Mouse (Mus musculus) hindbrain, postnatal 0 days (tissue): ENCODE results near the gene Rnf114. TPM values are rescaled to one million over a fixed set of nuclear protein-coding genes. Genes with fewer than 3 reads are reported as not detected.

Experiments used
- ATAC-seq: fragments of 200-750 bp; cut with Nextera tagmentation; 2 replicates; pipeline ENCODE4 v1.8.0; 2017; ENCODE audit warnings: mild to moderate bottlenecking, moderate TSS enrichment, moderate library complexity
- DNase-seq: peaks from one replicate; pipeline ENCODE4 v3.0.0-alpha.2; 2015; ENCODE audit warnings: low spot score
- H3K27ac ChIP-seq: fragments of 300-500 bp; sonication (generic); 2 replicates; pipeline ENCODE4 v1.5.1; 2014; ENCODE audit warnings: mild to moderate bottlenecking
- H3K27me3 ChIP-seq: fragments of 300-500 bp; sonication (generic); 2 replicates; pipeline ENCODE4 v1.6.1; 2014; ENCODE audit warnings: low read length, mixed read lengths; ENCODE audit not compliant: insufficient read depth
- H3K36me3 ChIP-seq: fragments of 300-500 bp; sonication (generic); 2 replicates; pipeline ENCODE4 v1.6.1; 2014; ENCODE audit warnings: low read length, mixed read lengths; ENCODE audit not compliant: insufficient read depth
- H3K4me1 ChIP-seq: fragments of 300-500 bp; sonication (generic); 2 replicates; pipeline ENCODE4 v1.6.1; 2014; ENCODE audit warnings: antibody characterized with exemption, low read length, mixed read lengths; ENCODE audit not compliant: insufficient read depth
- H3K4me2 ChIP-seq: fragments of 300-500 bp; sonication (generic); 2 replicates; pipeline ENCODE4 v1.6.1; 2014; ENCODE audit warnings: low read depth, mild to moderate bottlenecking, low read length, moderate library complexity, mixed read lengths
- H3K4me3 ChIP-seq: fragments of 300-500 bp; sonication (generic); 2 replicates; pipeline ENCODE4 v1.5.1; 2014; ENCODE audit warnings: low read length
- H3K9ac ChIP-seq: fragments of 300-500 bp; sonication (generic); replicated peaks from 2 replicates; pipeline ENCODE4 v1.6.1; 2014; ENCODE audit warnings: mild to moderate bottlenecking, low read length, moderate library complexity, mixed read lengths
- H3K9me3 ChIP-seq: fragments of 300-500 bp; sonication (generic); 2 replicates; pipeline ENCODE4 v1.6.1; 2016; ENCODE audit warnings: low read length, mixed read lengths
- CTCF ChIP-seq: IDR thresholded peaks from 2 replicates; pipeline ENCODE4 v1.5.1; 2016; ENCODE audit warnings: antibody characterized with exemption, control low read depth, low read depth
- WGBS: fragments of 180-500 bp; shearing (Covaris S2); extraction: QIAGEN DNeasy Blood & Tissue Kit; methylation state at CpG from one replicate; pipeline ENCODE4 v1.1.7; 2014; 5-methylcytosine and 5-hydroxymethylcytosine counted together
- polyA plus RNA-seq: library from polyadenylated mRNA; unstranded; fragments of >200 nt; fragmentation: Nextera tagmentation; extraction: Ambion mirVana; gene quantifications from 2 replicates; pipeline ENCODE4 v1.2.1, GENCODE M21; 2015
- total RNA-seq: library from RNA; depleted of rRNA; stranded (reverse); fragments of >200 nt; gene quantifications from 2 replicates; pipeline ENCODE4 v1.2.3, GENCODE M21; 2014; rRNA removed

Rnf114 gene
- total and polyA plus RNA-seq, 2 experiments from 2014 or later = 85.8 to 89.6 TPM

GRCm38 (mm10) chr2:167559413-167559812 is 67.0 kb downstream of the Rnf114 start:
- no peaks in the 10 kb centered on the region for H3K36me3 ChIP-seq
- ATAC-seq (no peak), DNase-seq (no peak)
- no peak overlapping the region for H3K27ac ChIP-seq
- no peak overlapping the region for H3K9ac ChIP-seq
- H3K27me3 ChIP-seq = 0 out of 2 replicates have a peak, but pooled peaks cover 4% of the 10 kb centered on the region
- H3K9me3 ChIP-seq = no peaks in the 10 kb centered on the region
- no peak for TF ChIP-seq CTCF
- H3K4me2 ChIP-seq = peak overlapping the region; percentile 45
- WGBS = 8% methylated on average over 26 of the region's 27 CpGs
- H3K4me3 ChIP-seq = peak overlapping the region; percentile 11; the same call in 1 of the 2 replicates
- 0 out of 2 replicates have a peak, but pooled peaks cover 3% of the 10 kb centered on the region for H3K4me1 ChIP-seq

- Histone ChIP-seq H3K4me2 (no peak overlapping the region), H3K36me3 (no peaks in the 10 kb centered on the region), H3K4me3 (no peak overlapping the region), H3K27me3 (0 out of 2 replicates have a peak, but pooled peaks cover 4% of the 10 kb centered on the region), H3K27ac (no peak overlapping the region), H3K9ac (no peak overlapping the region), H3K4me1 (0 out of 2 replicates have a peak, but pooled peaks cover 6% of the 10 kb centered on the region), H3K9me3 (no peaks in the 10 kb centered on the region)
- ATAC-seq (no peak), DNase-seq (peak; percentile 70)
- no peak for TF ChIP-seq CTCF
- WGBS = 16% methylated on average over 8 of the region's 8 CpGs
Observed at GRCm38 (mm10) chr2:167562101-167562500, 69.7 kb downstream of the Rnf114 start.

GRCm38 (mm10) chr2:167563035-167563434 is 70.6 kb downstream of the Rnf114 start:
- ATAC-seq = no peak
- no peaks in the 10 kb centered on the region for H3K9me3 ChIP-seq
- 80% methylated on average over 5 of the region's 5 CpGs for WGBS

GRCm38 (mm10) chr2:167563703-167564102 is 71.3 kb downstream of the Rnf114 start:
- 34% methylated on average over 12 of the region's 12 CpGs for WGBS
- Histone ChIP-seq H3K4me2 (no peak overlapping the region), H3K4me3 (no peak overlapping the region), H3K27ac (no peak overlapping the region), H3K27me3 (0 out of 2 replicates have a peak, but pooled peaks cover 4% of the 10 kb centered on the region), H3K36me3 (no peaks in the 10 kb centered on the region), H3K9me3 (no peaks in the 10 kb centered on the region), H3K9ac (no peak overlapping the region), H3K4me1 (0 out of 2 replicates have a peak, but pooled peaks cover 6% of the 10 kb centered on the region)
- DNase-seq (no peak), ATAC-seq (peak; percentile 30; the same call in 1 of the 2 replicates)
- TF ChIP-seq CTCF = no peak

More at GRCm38 (mm10) chr2:167563035-167563434, 70.6 kb downstream of the Rnf114 start:
- TF ChIP-seq CTCF = no peak
- Histone ChIP-seq H3K4me1 (0 out of 2 replicates have a peak, but pooled peaks cover 6% of the 10 kb centered on the region), H3K4me2 (no peak overlapping the region), H3K27ac (no peak overlapping the region), H3K9ac (no peak overlapping the region), H3K36me3 (no peaks in the 10 kb centered on the region), H3K4me3 (no peak overlapping the region), H3K27me3 (0 out of 2 replicates have a peak, but pooled peaks cover 4% of the 10 kb centered on the region)
- no peak for DNase-seq

GRCm38 (mm10) chr2:167564551-167565311 is 72.3 kb downstream of the Rnf114 start:
- no peak for ATAC-seq
- 82% methylated on average over 13 of the region's 13 CpGs for WGBS
- TF ChIP-seq CTCF = no peak
- no peak overlapping the region for H3K4me2 ChIP-seq
- no peak overlapping the region for H3K27ac ChIP-seq
- no peak overlapping the region for H3K4me3 ChIP-seq
- no peak overlapping the region for H3K9ac ChIP-seq
- DNase-seq = no peak
- no peaks in the 10 kb centered on the region for H3K36me3 ChIP-seq
- H3K27me3 ChIP-seq = 0 out of 2 replicates have a peak, but pooled peaks cover 4% of the 10 kb centered on the region
- H3K9me3 ChIP-seq = no peaks in the 10 kb centered on the region
- H3K4me1 ChIP-seq = 0 out of 2 replicates have a peak, but pooled peaks cover 3% of the 10 kb centered on the region

GRCm38 (mm10) chr2:167565312-167565656 is 72.8 kb downstream of the Rnf114 start:
- no peak for ATAC-seq
- no peaks in the 10 kb centered on the region for H3K9me3 ChIP-seq
- H3K4me1 ChIP-seq = 0 out of 2 replicates have a peak, but pooled peaks cover 3% of the 10 kb centered on the region
- no peak overlapping the region for H3K4me3 ChIP-seq
- no peak overlapping the region for H3K4me2 ChIP-seq
- no peaks in the 10 kb centered on the region for H3K36me3 ChIP-seq
- no peak for TF ChIP-seq CTCF
- H3K27ac ChIP-seq = no peak overlapping the region
- WGBS = 87% methylated on average over 3 of the region's 3 CpGs
- DNase-seq = no peak
- H3K27me3 ChIP-seq = no peaks in the 10 kb centered on the region
- H3K9ac ChIP-seq = no peak overlapping the region

- Histone ChIP-seq H3K4me3 (no peak overlapping the region), H3K4me1 (0 out of 2 replicates have a peak, but pooled peaks cover 3% of the 10 kb centered on the region), H3K36me3 (no peaks in the 10 kb centered on the region), H3K9me3 (no peaks in the 10 kb centered on the region), H3K27ac (no peak overlapping the region), H3K27me3 (no peaks in the 10 kb centered on the region), H3K9ac (no peak overlapping the region), H3K4me2 (no peak overlapping the region)
- DNase-seq (peak; percentile 51), ATAC-seq (no peak)
- 22% methylated on average over 13 of the region's 19 CpGs for WGBS
- TF ChIP-seq CTCF = no peak
Observed at GRCm38 (mm10) chr2:167565682-167566081, 73.2 kb downstream of the Rnf114 start.

Other genes starting within 250 kb of the Rnf114 start
- 60.5 and 67.5 TPM in 2 replicates for gene B4galt5, start 143.5 kb upstream of the Rnf114 start, total RNA-seq
- 28.9 and 31.5 TPM in 2 replicates for gene B4galt5, start 143.5 kb upstream of the Rnf114 start, polyA plus RNA-seq
- gene Slc9a8, start 70.9 kb upstream of the Rnf114 start, total RNA-seq = 41.8 and 43.1 TPM in 2 replicates
- 17.4 and 17.9 TPM in 2 replicates for gene Slc9a8, start 70.9 kb upstream of the Rnf114 start, polyA plus RNA-seq
- 41.3 and 45.6 TPM in 2 replicates for gene Spata2, start 242 bp downstream of the Rnf114 start, total RNA-seq
- gene Spata2, start 242 bp downstream of the Rnf114 start, polyA plus RNA-seq = 27.6 and 29.4 TPM in 2 replicates
- 0.93 and 1.2 TPM in 2 replicates for gene Snai1, start 45.5 kb downstream of the Rnf114 start, total RNA-seq
- gene Snai1, start 45.5 kb downstream of the Rnf114 start, polyA plus RNA-seq = 3.6 and 4.3 TPM in 2 replicates
- 209 and 247 TPM in 2 replicates for gene Ube2v1, start 139.4 kb downstream of the Rnf114 start, total RNA-seq
- gene Ube2v1, start 139.4 kb downstream of the Rnf114 start, polyA plus RNA-seq = 380 and 384 TPM in 2 replicates
- gene Gm20431, start 168.9 kb downstream of the Rnf114 start, total RNA-seq = 7.5 and 10.7 TPM in 2 replicates
- 7.2 and 9.8 TPM in 2 replicates for gene Gm20431, start 168.9 kb downstream of the Rnf114 start, polyA plus RNA-seq
- 8.1 and 8.7 TPM in 2 replicates for gene Cebpb, start 196.3 kb downstream of the Rnf114 start, total RNA-seq
- gene Cebpb, start 196.3 kb downstream of the Rnf114 start, polyA plus RNA-seq = 5.2 and 5.7 TPM in 2 replicates
- gene Tmem189, start 197.2 kb downstream of the Rnf114 start, total RNA-seq = 70.0 and 79.9 TPM in 2 replicates
- 41.4 and 42.0 TPM in 2 replicates for gene Tmem189, start 197.2 kb downstream of the Rnf114 start, polyA plus RNA-seq